Mouse (Mus musculus) 416B (cell line): ENCODE results near the gene Ap5b1.
A peak's percentile ranks its signal among the peaks of the same experiment; 100 is the strongest.

ENCODE experiments used
- DNase-seq: peaks from one replicate; pipeline ENCODE4 v3.0.0; 2011; ENCODE audit warnings: low read depth

Gene Ap5b1

GRCm38 (mm10) chr19:5567180-5567533 lies 668 bp upstream of the Ap5b1 start:
- no peak for DNase-seq

- peak; percentile 95 for DNase-seq
Measured at GRCm38 (mm10) chr19:5568470-5569140, 780 bp downstream of the Ap5b1 start.

GRCm38 (mm10) chr19:5569521-5569920 lies 1.7 kb downstream of the Ap5b1 start:
- no peak for DNase-seq

- no peak for DNase-seq
Measured at GRCm38 (mm10) chr19:5570353-5571246, 2.8 kb downstream of the Ap5b1 start.

- peak; percentile 96 for DNase-seq
Measured at GRCm38 (mm10) chr19:5571831-5572230, 4.0 kb downstream of the Ap5b1 start.

GRCm38 (mm10) chr19:5572331-5573125 lies 4.7 kb downstream of the Ap5b1 start:
- peak; percentile 98 for DNase-seq

GRCm38 (mm10) chr19:5575336-5575735 lies 7.5 kb downstream of the Ap5b1 start:
- peak; percentile 42 for DNase-seq

GRCm38 (mm10) chr19:5579971-5580370 lies 12.1 kb downstream of the Ap5b1 start:
- no peak for DNase-seq

- DNase-seq: no peak
Measured at GRCm38 (mm10) chr19:5580776-5581175, 13.0 kb downstream of the Ap5b1 start.

GRCm38 (mm10) chr19:5581995-5582394 lies 14.2 kb downstream of the Ap5b1 start:
- no peak for DNase-seq

GRCm38 (mm10) chr19:5589159-5589558 lies 21.3 kb downstream of the Ap5b1 start:
- DNase-seq: peak; percentile 63

GRCm38 (mm10) chr19:5591888-5592287 lies 24.1 kb downstream of the Ap5b1 start:
- no peak for DNase-seq

- no peak for DNase-seq
Measured at GRCm38 (mm10) chr19:5599224-5599623, 31.4 kb downstream of the Ap5b1 start.

- DNase-seq: peak; percentile 85
Measured at GRCm38 (mm10) chr19:5601752-5602541, 34.1 kb downstream of the Ap5b1 start, which contains the start of gene Rnaseh2c. Gene Rnaseh2c, plus strand, starts transcription at chr19:5601873.

GRCm38 (mm10) chr19:5603664-5604063 lies 35.8 kb downstream of the Ap5b1 start:
- DNase-seq: no peak

GRCm38 (mm10) chr19:5605126-5605525 lies 37.3 kb downstream of the Ap5b1 start:
- DNase-seq: no peak

GRCm38 (mm10) chr19:5606196-5606595 lies 38.4 kb downstream of the Ap5b1 start:
- no peak for DNase-seq

- DNase-seq: no peak
Measured at GRCm38 (mm10) chr19:5607705-5608410, 40.0 kb downstream of the Ap5b1 start.

- no peak for DNase-seq
Measured at GRCm38 (mm10) chr19:5608707-5609106, 40.9 kb downstream of the Ap5b1 start.

- DNase-seq: no peak
Measured at GRCm38 (mm10) chr19:5609171-5609546, 41.3 kb downstream of the Ap5b1 start.
